Mouse (Mus musculus): ENCODE results near the gene Edaradd.

DNA sequence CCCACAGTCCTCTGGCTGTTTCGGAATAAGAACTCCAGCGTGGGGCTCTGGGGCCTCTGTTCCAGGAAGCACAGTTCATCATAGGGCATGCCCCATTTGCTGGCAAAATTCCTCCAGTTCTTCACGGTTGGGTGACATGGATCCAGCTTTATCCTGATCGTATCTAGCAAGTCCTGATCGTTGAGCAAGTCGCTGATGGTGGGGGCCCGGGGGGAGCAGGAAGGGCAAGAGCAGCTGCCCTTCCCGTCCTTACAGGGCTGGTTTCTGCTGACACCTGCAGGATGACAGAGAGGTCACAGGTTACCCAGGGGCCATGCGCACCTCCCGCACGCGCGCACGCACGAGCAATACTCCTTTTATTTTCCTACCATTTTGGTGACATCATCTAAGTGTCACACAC lies 41.9 kb downstream of the Edaradd start:
- no peak for TF ChIP-seq USF1 (IDR thresholded peaks at IDR 0.05; ENCODE audit: low read depth)
- no peak for TF ChIP-seq CEBPB (IDR thresholded peaks at IDR 0.05; ENCODE audit: low read depth)
- no peak for TF ChIP-seq CTCF (IDR thresholded peaks at IDR 0.05; ENCODE audit: control insufficient read depth, insufficient read depth, insufficient read length)
- no peak for TF ChIP-seq MYOG (IDR thresholded peaks at IDR 0.05; ENCODE audit: control insufficient read depth, extremely low read depth, insufficient read length)
- TF ChIP-seq MAX (IDR thresholded peaks at IDR 0.05) = no peak
- no peak for TF ChIP-seq FOSL1 (IDR thresholded peaks at IDR 0.05; ENCODE audit: insufficient read depth, low read length, poor library complexity, severe bottlenecking)

Data from C2C12 (cell line).